Mouse (Mus musculus) E14TG2a.4 (cell line): ENCODE measurements around the gene Spns1.

Source experiments
- H3K27me3 ChIP-seq: 2 replicates; pipeline ENCODE4 v1.6.1; 2014; ENCODE audit warnings: low read length, control low read depth; ENCODE audit not compliant: insufficient read depth
- H3K36me3 ChIP-seq: 2 replicates; pipeline ENCODE4 v1.6.1; 2014; ENCODE audit warnings: low read length, control low read depth; ENCODE audit not compliant: insufficient read depth
- H3K4me1 ChIP-seq: replicated peaks from 2 replicates; pipeline ENCODE4 v1.6.1; 2014; ENCODE audit warnings: low read depth, low read length, control low read depth
- H3K4me3 ChIP-seq: replicated peaks from 2 replicates; pipeline ENCODE4 v1.5.1; 2014; ENCODE audit warnings: mild to moderate bottlenecking, low read length
- H3K9me3 ChIP-seq: 2 replicates; pipeline ENCODE4 v1.6.1; 2014; ENCODE audit warnings: low read length, control low read depth
- CTCF ChIP-seq: conservative IDR thresholded peaks from 2 replicates; pipeline ENCODE4 v1.5.1; 2014; ENCODE audit warnings: low read length
- NANOG ChIP-seq: IDR thresholded peaks from 2 replicates; pipeline ENCODE4 v1.6.1; 2014; ENCODE audit warnings: borderline replicate concordance, low read length, mixed read lengths
- POU5F1 ChIP-seq: IDR thresholded peaks from 2 replicates; pipeline ENCODE4 v1.6.1; 2014; ENCODE audit warnings: low read length, borderline replicate concordance

Gene Spns1

GRCm38 (mm10) chr7:126383565-126383964 is 6.3 kb upstream of the Spns1 start:
- no peaks in the 10 kb centered on the region for H3K9me3 ChIP-seq
- H3K36me3 ChIP-seq, result peaks cover 66% of the 10 kb centered on the region
- H3K4me1 ChIP-seq, result peaks cover 39% of the 10 kb centered on the region
- H3K27me3 ChIP-seq, result no peaks in the 10 kb centered on the region
- no peak overlapping the region for H3K4me3 ChIP-seq
- no peak for TF ChIP-seq NANOG
- TF ChIP-seq POU5F1, result no peak
- TF ChIP-seq CTCF, result no peak

GRCm38 (mm10) chr7:126376903-126377277 is 360 bp downstream of the Spns1 start:
- no peaks in the 10 kb centered on the region for H3K27me3 ChIP-seq
- no peaks in the 10 kb centered on the region for H3K9me3 ChIP-seq
- TF ChIP-seq NANOG, result no peak
- H3K36me3 ChIP-seq, result peaks cover 50% of the 10 kb centered on the region
- H3K4me3 ChIP-seq, result peak overlapping the region; percentile 100
- peaks cover 67% of the 10 kb centered on the region for H3K4me1 ChIP-seq

GRCm38 (mm10) chr7:126375012-126375411 is 2.2 kb downstream of the Spns1 start:
- H3K27me3 ChIP-seq, result no peaks in the 10 kb centered on the region
- H3K4me1 ChIP-seq, result peaks cover 82% of the 10 kb centered on the region
- H3K4me3 ChIP-seq, result peak overlapping the region; percentile 20; the same call in 1 of the 2 replicates
- H3K9me3 ChIP-seq, result no peaks in the 10 kb centered on the region
- H3K36me3 ChIP-seq, result peaks cover 65% of the 10 kb centered on the region
- TF ChIP-seq CTCF (peak; percentile 10; the same call in 1 of the 2 replicates), NANOG (no peak), POU5F1 (no peak)

DNA sequence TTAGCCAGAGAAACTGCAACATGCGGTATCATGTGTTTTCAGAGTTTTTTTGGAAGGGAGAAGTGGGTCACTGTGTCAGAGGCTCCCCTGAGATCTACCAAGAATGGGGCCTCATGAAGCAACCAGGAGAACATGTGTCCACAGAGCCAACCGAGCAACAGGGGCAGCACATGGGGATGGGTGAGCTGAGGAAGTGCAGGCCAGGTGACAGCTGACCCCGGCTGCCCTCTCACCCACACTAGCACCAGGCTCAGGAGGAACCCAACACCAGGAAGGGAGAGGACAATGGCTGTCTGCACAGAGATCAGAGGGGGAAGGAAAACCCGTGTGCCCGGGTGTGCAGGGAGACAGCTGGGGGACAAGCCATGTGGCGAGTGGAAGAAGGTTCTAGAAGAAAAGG is 2.7 kb downstream of the Spns1 start:
- no peaks in the 10 kb centered on the region for H3K27me3 ChIP-seq
- H3K9me3 ChIP-seq, result no peaks in the 10 kb centered on the region
- peak overlapping the region; percentile 57; the same call in 1 of the 2 replicates for H3K4me3 ChIP-seq
- peaks cover 70% of the 10 kb centered on the region for H3K36me3 ChIP-seq
- peaks cover 84% of the 10 kb centered on the region for H3K4me1 ChIP-seq
- TF ChIP-seq POU5F1, result no peak
- no peak for TF ChIP-seq NANOG
- no peak for TF ChIP-seq CTCF

GRCm38 (mm10) chr7:126373007-126373406 is 4.2 kb downstream of the Spns1 start:
- H3K4me3 ChIP-seq, result peak overlapping the region; percentile 57
- no peak for TF ChIP-seq CTCF
- TF ChIP-seq POU5F1, result no peak
- no peak for TF ChIP-seq NANOG
- H3K36me3 ChIP-seq, result peaks cover 75% of the 10 kb centered on the region
- peaks cover 93% of the 10 kb centered on the region for H3K4me1 ChIP-seq
- H3K27me3 ChIP-seq, result peaks cover 5% of the 10 kb centered on the region
- no peaks in the 10 kb centered on the region for H3K9me3 ChIP-seq

DNA sequence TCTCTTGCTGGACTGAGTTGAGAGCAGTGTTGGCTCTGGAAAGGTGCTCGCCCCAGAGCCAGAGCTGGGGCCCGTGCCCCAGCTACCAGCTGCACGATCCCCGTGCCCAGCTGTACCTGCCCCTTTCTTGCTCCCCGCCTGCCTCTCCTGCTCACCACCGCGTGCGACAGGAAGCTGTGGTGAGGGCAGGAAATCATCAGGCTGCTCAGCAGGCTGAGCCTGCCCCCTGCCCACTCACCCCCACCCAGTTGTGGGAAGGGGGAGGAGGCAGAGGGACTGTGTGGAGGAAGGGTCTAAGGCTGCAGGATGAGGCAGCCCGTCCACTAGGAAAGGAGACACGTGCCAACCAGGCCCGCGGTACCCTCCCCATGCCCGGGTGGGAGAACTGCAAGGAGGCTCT is 7.9 kb downstream of the Spns1 start, which contains the start of gene Lat:
Gene Lat (minus strand): TSS at position 178 of the 400 bp plus-strand sequence.
- TF ChIP-seq NANOG, result no peak
- no peak for TF ChIP-seq POU5F1
- no peak for TF ChIP-seq CTCF
- H3K27me3 ChIP-seq, result peaks cover 5% of the 10 kb centered on the region
- no peaks in the 10 kb centered on the region for H3K9me3 ChIP-seq
- H3K4me3 ChIP-seq, result peak within 1 kb of the TSS; percentile 81
- H3K4me1 ChIP-seq, result peaks cover 64% of the 10 kb centered on the region
- H3K36me3 ChIP-seq, result peaks cover 58% of the 10 kb centered on the region

DNA sequence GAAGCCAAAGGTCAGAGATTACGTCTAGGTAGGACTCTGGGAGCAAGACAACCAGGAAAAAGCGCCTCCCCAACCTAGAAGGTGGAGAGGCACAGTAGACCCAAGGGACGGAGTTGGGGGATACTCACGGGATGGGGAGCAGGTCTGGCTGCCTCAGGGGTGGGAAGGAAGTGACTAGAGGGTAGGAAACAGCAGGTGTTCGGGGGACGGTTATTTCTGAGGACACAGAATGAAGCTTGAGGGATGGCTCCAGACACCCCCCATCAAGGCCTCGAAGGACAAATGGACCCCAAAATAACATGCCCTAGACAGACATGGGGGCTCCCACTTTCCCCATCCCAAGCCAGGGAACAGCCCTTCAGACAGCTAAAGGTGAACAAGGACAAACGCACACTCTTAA is 8.9 kb downstream of the Spns1 start:
- peaks cover 5% of the 10 kb centered on the region for H3K27me3 ChIP-seq
- H3K4me1 ChIP-seq, result peaks cover 54% of the 10 kb centered on the region
- H3K4me3 ChIP-seq, result peak overlapping the region; percentile 81
- H3K36me3 ChIP-seq, result peaks cover 57% of the 10 kb centered on the region
- no peak for TF ChIP-seq NANOG
- no peak for TF ChIP-seq CTCF
- TF ChIP-seq POU5F1, result no peak
- no peaks in the 10 kb centered on the region for H3K9me3 ChIP-seq

- Histone ChIP-seq H3K27me3 (peaks cover 5% of the 10 kb centered on the region), H3K9me3 (no peaks in the 10 kb centered on the region), H3K36me3 (peaks cover 54% of the 10 kb centered on the region), H3K4me1 (peaks cover 52% of the 10 kb centered on the region), H3K4me3 (no peak overlapping the region)
- no peak for TF ChIP-seq POU5F1
- no peak for TF ChIP-seq NANOG
- no peak for TF ChIP-seq CTCF
Measured at GRCm38 (mm10) chr7:126367636-126368035, 9.6 kb downstream of the Spns1 start.

- Histone ChIP-seq H3K36me3 (peaks cover 18% of the 10 kb centered on the region), H3K27me3 (peaks cover 16% of the 10 kb centered on the region), H3K4me1 (peaks cover 34% of the 10 kb centered on the region), H3K9me3 (no peaks in the 10 kb centered on the region), H3K4me3 (no peak overlapping the region)
- TF ChIP-seq CTCF (no peak), POU5F1 (no peak), NANOG (no peak)
Measured at GRCm38 (mm10) chr7:126363038-126363437, 14.2 kb downstream of the Spns1 start.
